Mouse (Mus musculus) ES-Bruce4 (cell line): Measurements from ENCODE around the gene Il33.

Source experiments
- CTCF ChIP-seq: IDR thresholded peaks from one replicate; pipeline ENCODE4 v1.8.1; 2011; ENCODE audit warnings: low read depth, low read length
- EP300 ChIP-seq: IDR thresholded peaks from 2 replicates; pipeline ENCODE4 v1.6.1; 2011; ENCODE audit warnings: low read depth, low read length; ENCODE audit not compliant: insufficient read depth
- POLR2A ChIP-seq: IDR thresholded peaks from one replicate; pipeline ENCODE4 v1.8.1; 2011; ENCODE audit warnings: low read length; ENCODE audit not compliant: insufficient read depth

DNA sequence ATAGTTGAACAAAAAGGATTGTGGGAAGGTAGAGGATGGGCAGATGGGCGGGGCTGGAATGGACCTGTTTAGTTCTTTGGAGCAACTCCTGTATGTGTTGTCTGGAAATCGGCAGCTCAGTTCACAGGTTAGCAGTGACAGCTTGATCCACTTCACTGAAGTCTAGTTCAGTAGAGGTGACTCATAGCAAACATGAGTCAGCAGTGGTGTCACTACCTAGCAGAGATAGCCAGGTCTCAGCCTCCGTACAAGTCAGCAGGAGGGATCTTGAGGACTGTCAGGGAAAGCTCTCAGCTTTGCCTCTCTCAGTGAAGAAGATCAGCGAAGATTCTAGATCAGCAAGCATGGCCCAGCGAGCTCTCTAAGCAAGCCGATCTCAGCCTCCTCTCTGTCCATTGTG, 13.0 kb upstream of the Il33 start:
- TF ChIP-seq CTCF (no peak), POLR2A (no peak), EP300 (no peak)
